Mouse (Mus musculus) megakaryocyte, embryonic 14.5 days (primary cell): Measurements from ENCODE around the gene Gm21972.

Source experiments
- FLI1 ChIP-seq: IDR thresholded peaks from 2 replicates; pipeline ENCODE4 v1.6.1; 2012; ENCODE audit warnings: low read length, inconsistent platforms, mixed read lengths
- GATA1 ChIP-seq: IDR thresholded peaks from 3 replicates; pipeline ENCODE4 v1.6.1; 2012; ENCODE audit warnings: mixed read lengths, low read length, inconsistent platforms, borderline replicate concordance

DNA sequence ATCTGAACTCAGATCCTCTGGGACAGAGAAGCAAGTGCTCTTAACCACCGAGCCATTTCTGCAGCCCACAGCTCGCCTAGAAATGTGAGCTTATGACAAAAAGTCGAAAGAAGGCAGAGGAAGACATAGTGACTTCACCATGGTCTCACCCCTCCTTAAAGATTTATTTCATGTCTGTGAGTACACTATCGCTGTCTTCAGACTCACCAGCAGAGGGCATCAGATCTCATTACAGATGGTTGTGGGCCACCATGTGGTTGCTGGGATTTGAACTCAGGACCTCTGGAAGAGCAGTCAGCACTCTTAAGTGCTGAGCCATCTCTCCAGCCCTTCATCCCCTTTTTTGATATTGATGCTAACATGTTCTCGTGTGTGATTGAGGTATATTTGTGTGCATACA is 41.2 kb downstream of the Gm21972 start:
- no peak for TF ChIP-seq GATA1
- TF ChIP-seq FLI1 = no peak
